Mouse (Mus musculus) E14TG2a.4 (cell line): ENCODE measurements around the gene Lmod1.

ENCODE experiments used
- H3K27me3 ChIP-seq: 2 replicates; pipeline ENCODE4 v1.6.1; 2014; ENCODE audit warnings: low read length, control low read depth; ENCODE audit not compliant: insufficient read depth
- H3K36me3 ChIP-seq: 2 replicates; pipeline ENCODE4 v1.6.1; 2014; ENCODE audit warnings: low read length, control low read depth; ENCODE audit not compliant: insufficient read depth
- H3K4me1 ChIP-seq: replicated peaks from 2 replicates; pipeline ENCODE4 v1.6.1; 2014; ENCODE audit warnings: low read depth, low read length, control low read depth
- H3K4me3 ChIP-seq: replicated peaks from 2 replicates; pipeline ENCODE4 v1.5.1; 2014; ENCODE audit warnings: mild to moderate bottlenecking, low read length
- H3K9me3 ChIP-seq: 2 replicates; pipeline ENCODE4 v1.6.1; 2014; ENCODE audit warnings: low read length, control low read depth
- CTCF ChIP-seq: conservative IDR thresholded peaks from 2 replicates; pipeline ENCODE4 v1.5.1; 2014; ENCODE audit warnings: low read length
- NANOG ChIP-seq: IDR thresholded peaks from 2 replicates; pipeline ENCODE4 v1.6.1; 2014; ENCODE audit warnings: borderline replicate concordance, low read length, mixed read lengths
- POU5F1 ChIP-seq: IDR thresholded peaks from 2 replicates; pipeline ENCODE4 v1.6.1; 2014; ENCODE audit warnings: low read length, borderline replicate concordance

The Lmod1 gene

GRCm38 (mm10) chr1:135410967-135411366 is 86.4 kb downstream of the Lmod1 start:
- no peaks in the 10 kb centered on the region for H3K27me3 ChIP-seq
- no peaks in the 10 kb centered on the region for H3K9me3 ChIP-seq
- peaks cover 94% of the 10 kb centered on the region for H3K36me3 ChIP-seq
- TF ChIP-seq POU5F1 = no peak
- TF ChIP-seq NANOG = no peak
- no peak for TF ChIP-seq CTCF
- H3K4me3 ChIP-seq = no peak overlapping the region
- H3K4me1 ChIP-seq = peaks cover 5% of the 10 kb centered on the region

- Histone ChIP-seq H3K4me3 (no peak overlapping the region), H3K36me3 (peaks cover 94% of the 10 kb centered on the region)
Observed at GRCm38 (mm10) chr1:135412130-135412529, 87.5 kb downstream of the Lmod1 start.

GRCm38 (mm10) chr1:135413996-135414395 is 89.4 kb downstream of the Lmod1 start:
- no peak overlapping the region for H3K4me3 ChIP-seq

More at GRCm38 (mm10) chr1:135412130-135412529, 87.5 kb downstream of the Lmod1 start:
- no peak for TF ChIP-seq POU5F1
- TF ChIP-seq NANOG = no peak
- no peak for TF ChIP-seq CTCF
- Histone ChIP-seq H3K27me3 (no peaks in the 10 kb centered on the region), H3K4me1 (no peaks in the 10 kb centered on the region), H3K9me3 (no peaks in the 10 kb centered on the region)

More at GRCm38 (mm10) chr1:135413996-135414395, 89.4 kb downstream of the Lmod1 start:
- no peaks in the 10 kb centered on the region for H3K9me3 ChIP-seq
- no peak for TF ChIP-seq NANOG
- no peak for TF ChIP-seq POU5F1
- TF ChIP-seq CTCF = no peak
- no peaks in the 10 kb centered on the region for H3K4me1 ChIP-seq
- peaks cover 96% of the 10 kb centered on the region for H3K36me3 ChIP-seq
- H3K27me3 ChIP-seq = no peaks in the 10 kb centered on the region
